Mouse (Mus musculus): ENCODE measurements at regions not wholly inside any gene's neighbourhood (a gene's known extent, or its start where the extent isn't known, plus 50 kb on each side); places are given as distances from the start of the nearest gene placed in this dataset.

GRCm38 (mm10) chr9:120860969-120861595, 67.9 kb upstream of the Ctnnb1 start:
- no peak for DNase-seq (ENCODE audit: low spot score)

GRCm38 (mm10) chr9:120861788-120862345, 67.1 kb upstream of the Ctnnb1 start:
- DNase-seq (ENCODE audit: low spot score), result no peak

DNA sequence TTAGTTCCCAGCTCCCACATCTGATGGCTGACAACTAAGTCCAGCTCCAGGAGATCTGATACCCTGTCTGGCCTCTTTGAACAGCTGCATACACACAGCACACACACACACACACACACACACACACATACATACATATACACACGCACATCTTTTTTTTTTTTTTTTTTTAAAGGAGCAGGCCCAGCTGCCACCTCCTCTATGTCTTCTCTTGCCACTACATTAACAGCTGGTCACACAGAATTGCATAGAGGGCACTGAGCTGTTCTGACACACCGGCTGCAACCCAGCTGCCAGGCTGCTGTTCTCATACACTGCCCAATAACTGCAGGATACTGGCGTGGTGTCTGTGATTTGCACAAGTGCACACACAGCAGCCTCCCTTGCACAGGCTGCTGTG, 64.6 kb upstream of the Ctnnb1 start:
- DNase-seq (ENCODE audit: low spot score), result no peak

DNA sequence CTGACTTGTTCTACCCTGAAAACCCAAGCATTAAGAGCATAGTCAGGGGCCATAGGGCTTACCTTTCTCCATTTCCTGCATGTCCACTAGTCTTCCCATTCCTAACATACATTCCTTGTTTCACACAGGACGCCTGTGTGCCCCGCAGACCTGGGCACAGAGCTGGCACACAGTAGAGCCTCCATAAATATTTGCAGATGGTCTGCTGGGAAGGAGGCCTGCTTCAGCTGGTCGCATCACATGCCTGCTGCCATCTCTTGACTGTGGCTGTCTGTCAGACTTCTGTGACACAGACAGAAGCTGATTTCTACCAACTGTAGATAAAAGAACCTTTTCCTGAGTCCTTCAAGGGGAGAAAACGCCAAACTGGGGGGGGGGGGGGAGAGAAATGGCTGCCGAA, 62.8 kb upstream of the Ctnnb1 start:
- DNase-seq (ENCODE audit: low spot score), result no peak

DNA sequence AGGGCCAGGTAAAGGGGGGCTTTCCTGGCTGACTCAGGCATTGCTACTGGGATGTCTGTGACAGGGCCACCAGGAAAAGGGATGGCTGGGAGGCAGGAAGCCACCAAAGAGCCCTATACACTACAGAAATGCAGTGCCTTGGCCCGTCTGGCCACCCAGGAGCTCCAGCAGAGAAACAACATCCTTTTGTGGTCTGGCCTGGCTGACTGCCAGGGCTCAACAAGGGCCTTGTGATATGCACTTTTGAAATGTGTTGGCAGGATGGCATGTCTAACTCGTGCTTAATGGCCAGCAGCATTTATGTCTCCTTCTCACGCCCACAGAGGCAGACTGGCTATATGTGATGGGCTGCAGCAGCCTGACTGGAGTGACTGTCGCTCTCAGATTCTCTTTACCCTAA, 62.3 kb upstream of the Ctnnb1 start:
- no peak for DNase-seq (ENCODE audit: low spot score)

- no peak for DNase-seq (ENCODE audit: low spot score)
These were observed 61.2 kb upstream of the Ctnnb1 start for GRCm38 (mm10) chr9:120867861-120868260.

GRCm38 (mm10) chr9:120868330-120868729, 60.7 kb upstream of the Ctnnb1 start:
- DNase-seq (ENCODE audit: low spot score), result no peak

DNA sequence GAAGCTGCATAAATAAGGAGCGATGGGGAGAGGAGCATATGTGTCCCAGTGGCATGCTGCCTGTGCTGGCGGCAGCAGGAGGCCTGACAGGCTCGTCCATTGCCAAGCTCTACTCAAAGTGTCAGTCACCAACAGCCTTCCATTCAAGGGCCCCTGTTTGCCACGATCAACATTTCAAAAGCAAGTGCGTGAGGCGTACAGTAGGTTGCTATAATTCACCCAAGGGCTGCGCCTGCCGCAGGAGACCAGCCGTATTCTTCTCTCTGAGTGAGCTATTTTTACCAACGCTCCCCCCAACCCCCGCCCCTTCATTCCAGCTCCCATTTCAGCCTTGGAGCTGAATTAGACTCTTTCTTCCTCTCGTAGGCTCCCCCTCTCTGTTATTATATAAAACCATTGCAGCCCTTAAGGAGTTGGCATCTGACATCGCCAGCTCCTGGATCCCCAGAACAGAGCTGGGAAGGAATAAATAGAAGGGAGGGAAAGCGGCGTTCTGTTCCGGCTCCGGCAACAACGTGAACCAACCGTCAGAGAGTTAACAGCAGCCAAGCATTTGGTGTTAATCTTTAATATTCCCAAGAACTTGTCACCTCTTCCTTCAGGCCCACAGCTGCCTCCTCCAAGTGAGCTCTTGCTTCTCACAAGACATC, 59.5 kb upstream of the Ctnnb1 start:
- DNase-seq (ENCODE audit: low spot score), result no peak

GRCm38 (mm10) chr9:120873293-120873692, 55.7 kb upstream of the Ctnnb1 start:
- DNase-seq (ENCODE audit: low spot score), result no peak

GRCm38 (mm10) chr9:120874416-120874976, 54.5 kb upstream of the Ctnnb1 start:
- no peak for DNase-seq (ENCODE audit: low spot score)

GRCm38 (mm10) chr9:120877101-120877500, 51.9 kb upstream of the Ctnnb1 start:
- no peak for DNase-seq (ENCODE audit: low spot score)
